Mouse (Mus musculus) lung, postnatal 4 days (tissue): Measurements from ENCODE around the gene Neurl2.
"Not testable (repeated sequence)": the region's sequence is repeated elsewhere in the genome, so short reads cannot be mapped to it uniquely, and the experiment has no call there.

Source experiments
- DNase-seq, 2 experiments: peaks; one replicate each; pipeline ENCODE4 v3.0.0; 2021

Gene Neurl2

GRCm38 (mm10) chr2:164815821-164816220 is 17.4 kb downstream of the Neurl2 start:
- DNase-seq: no peak

- DNase-seq: no peak
Observed at GRCm38 (mm10) chr2:164815348-164815747, 17.9 kb downstream of the Neurl2 start.

- no peak for DNase-seq
Observed at GRCm38 (mm10) chr2:164813557-164813956, 19.7 kb downstream of the Neurl2 start.

- no peak for DNase-seq
Observed at GRCm38 (mm10) chr2:164806614-164807013, 26.6 kb downstream of the Neurl2 start.

GRCm38 (mm10) chr2:164805332-164805718 is 27.9 kb downstream of the Neurl2 start:
- no peak for DNase-seq

- peak; percentile 98 to 99 for DNase-seq
Observed at GRCm38 (mm10) chr2:164804533-164805331, 28.5 kb downstream of the Neurl2 start, which contains the start of the genes Acot8 and Zswim3. Gene Acot8, minus strand, starts transcription at chr2:164804882. Gene Zswim3, plus strand, starts transcription at chr2:164805098.

GRCm38 (mm10) chr2:164803921-164804313 is 29.3 kb downstream of the Neurl2 start:
- no peak for DNase-seq

- no peak for DNase-seq
Observed at GRCm38 (mm10) chr2:164803201-164803920, 29.9 kb downstream of the Neurl2 start.

GRCm38 (mm10) chr2:164800252-164801004 is 32.8 kb downstream of the Neurl2 start:
- no peak for DNase-seq

GRCm38 (mm10) chr2:164798554-164798953 is 34.7 kb downstream of the Neurl2 start:
- DNase-seq: not testable (repeated sequence)

- no peak for DNase-seq
Observed at GRCm38 (mm10) chr2:164795868-164796267, 37.4 kb downstream of the Neurl2 start.

GRCm38 (mm10) chr2:164794293-164794692 is 39.0 kb downstream of the Neurl2 start:
- DNase-seq: peak; percentile 80 to 87

GRCm38 (mm10) chr2:164793772-164794171 is 39.5 kb downstream of the Neurl2 start:
- DNase-seq: peak in 1 of 2 experiments; percentile 20

GRCm38 (mm10) chr2:164793236-164793635 is 40.0 kb downstream of the Neurl2 start:
- DNase-seq: peak; percentile 61 to 67

GRCm38 (mm10) chr2:164792400-164793190 is 40.7 kb downstream of the Neurl2 start:
- DNase-seq: no peak

- DNase-seq: no peak
Observed at GRCm38 (mm10) chr2:164791841-164792261, 41.4 kb downstream of the Neurl2 start.

- DNase-seq: peak; percentile 51 to 67
Observed at GRCm38 (mm10) chr2:164790451-164790850, 42.8 kb downstream of the Neurl2 start.

- DNase-seq: no peak
Observed at GRCm38 (mm10) chr2:164788411-164788810, 44.8 kb downstream of the Neurl2 start.

GRCm38 (mm10) chr2:164787779-164788178 is 45.5 kb downstream of the Neurl2 start:
- DNase-seq: no peak

- DNase-seq: no peak
Observed at GRCm38 (mm10) chr2:164787032-164787431, 46.2 kb downstream of the Neurl2 start.

GRCm38 (mm10) chr2:164786388-164786885 is 46.8 kb downstream of the Neurl2 start:
- peak; percentile 35 to 44 for DNase-seq
